Mouse (Mus musculus) inflammation-experienced regulatory T-cells, adult 16 weeks (primary cell): Measurements from ENCODE around the gene P3h3. TPM values are rescaled to one million over a fixed set of nuclear protein-coding genes. Genes with fewer than 3 reads are reported as not detected.

Experiments used
- polyA plus RNA-seq: library from polyadenylated mRNA; unstranded; fragments of 100-300 nt; shearing (Covaris generic); gene quantifications from one replicate; pipeline ENCODE4 v1.2.1, GENCODE M21; 2017

Gene P3h3
- polyA plus RNA-seq = not detected

DNA sequence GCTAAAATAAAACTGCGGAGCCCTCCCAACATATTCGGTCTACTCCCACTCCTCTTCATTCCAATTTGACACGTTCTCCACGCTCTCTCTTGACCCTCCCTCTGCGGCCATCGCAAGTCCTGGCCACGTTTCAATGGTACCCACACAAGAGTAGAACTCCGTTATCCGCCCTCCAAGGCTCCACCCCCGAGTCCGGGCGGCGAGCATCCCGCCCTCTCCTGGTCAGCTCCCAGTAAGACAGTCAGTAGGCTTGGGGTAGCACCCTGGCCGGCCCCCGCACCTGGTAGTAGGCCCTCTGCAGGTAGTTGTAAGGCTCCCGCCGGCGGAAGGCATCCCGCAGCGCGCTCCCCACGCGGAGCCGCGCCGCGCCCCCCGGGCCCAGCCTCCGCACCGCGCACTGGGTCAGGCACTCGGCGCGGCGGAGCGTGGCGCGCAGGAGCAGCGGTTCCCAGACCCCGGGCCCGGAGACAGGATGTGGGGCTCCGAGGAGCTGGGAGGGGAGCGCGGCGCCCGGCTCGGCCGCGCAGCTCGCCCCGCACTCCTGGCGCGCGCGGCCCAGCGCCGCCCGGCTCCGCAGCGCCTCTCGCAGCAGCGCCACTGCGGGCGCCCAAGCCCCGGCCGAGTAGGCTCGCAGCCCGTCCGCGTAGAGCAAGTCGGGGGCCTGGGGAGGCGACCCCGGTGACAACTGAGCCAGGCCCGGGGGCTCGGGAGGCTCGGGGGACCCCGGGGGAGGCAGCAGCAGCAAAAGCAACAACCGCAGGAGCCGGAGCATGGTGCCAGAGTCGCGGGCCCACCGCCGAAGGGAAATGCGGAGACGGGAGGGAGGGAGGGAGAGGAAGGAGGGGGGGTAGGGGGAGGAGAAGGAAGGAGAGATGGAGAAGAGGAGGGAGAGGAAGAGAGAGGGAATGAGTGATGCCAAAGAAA is at the start of gene P3h3:
P3h3 (minus strand) TSS at position 837 of the 924 bp plus-strand sequence.

DNA sequence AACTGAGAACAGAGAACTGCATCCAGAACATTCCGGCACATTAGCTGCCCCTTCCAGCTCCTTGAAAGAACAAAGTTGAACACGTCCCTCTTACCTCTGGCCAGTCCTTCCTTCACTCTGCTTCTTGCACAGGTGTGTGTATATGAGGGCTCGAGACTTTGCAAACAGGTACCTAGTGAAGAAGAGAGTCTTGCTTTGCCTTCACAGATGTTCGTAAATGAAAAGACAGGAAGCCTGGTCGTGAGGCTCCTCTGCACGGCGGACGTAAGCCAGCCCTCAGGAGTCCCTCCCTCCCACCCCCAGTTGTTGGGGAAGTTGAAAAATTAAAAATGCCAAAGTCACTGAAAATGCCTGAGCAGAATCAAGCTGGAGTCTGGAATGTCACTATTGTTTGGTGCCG is 30.4 kb upstream of the P3h3 start, which contains the start of gene Cd4:
Cd4 (minus strand) TSS at position 236 of the 400 bp plus-strand sequence.

DNA sequence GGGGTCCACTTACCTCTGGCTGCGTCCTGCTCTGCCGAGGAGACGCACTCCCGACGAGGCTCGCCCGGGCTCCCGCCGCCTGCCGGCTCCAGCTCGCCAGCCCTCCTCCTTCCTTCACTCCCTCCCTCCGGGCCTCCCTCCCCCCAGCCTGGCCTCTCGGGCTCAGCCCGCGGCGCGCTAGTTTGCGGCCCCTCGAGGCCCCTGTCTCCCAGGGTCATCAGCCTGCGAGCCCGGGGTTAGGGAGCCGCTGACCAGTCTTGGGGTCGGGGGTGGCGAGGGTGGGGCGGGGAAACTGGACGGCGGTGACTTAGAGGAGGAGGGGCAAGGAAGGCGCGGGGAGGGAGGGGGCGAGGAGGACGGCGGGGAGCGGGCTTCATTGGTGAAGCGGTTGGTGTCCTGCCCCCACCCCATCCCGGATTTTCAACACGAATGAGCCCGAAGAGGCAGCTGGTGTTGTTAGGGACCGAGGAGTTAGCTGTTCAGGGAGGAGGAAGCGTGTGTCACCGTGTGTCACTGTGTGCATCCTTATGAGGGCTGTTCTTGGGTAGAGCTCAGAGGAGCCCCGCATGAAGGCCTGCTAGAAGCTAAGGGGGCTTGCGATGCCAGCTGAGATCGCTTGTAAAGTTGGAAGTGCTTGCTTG is 6.2 kb upstream of the P3h3 start, which contains the start of gene Gpr162:
Gpr162 (minus strand) TSS at position 326 of the 641 bp plus-strand sequence.

GRCm38 (mm10) chr6:124840241-124841167 is 17.0 kb downstream of the P3h3 start, which contains the start of gene Gnb3:
Gene Gnb3 (minus strand): TSS chr6:124840275.

GRCm38 (mm10) chr6:124828868-124829798 is 28.4 kb downstream of the P3h3 start, which contains the start of the genes Usp5 and Cdca3:
Gene Usp5 (minus strand): TSS chr6:124829484.
Gene Cdca3 (plus strand): TSS chr6:124829547.

DNA sequence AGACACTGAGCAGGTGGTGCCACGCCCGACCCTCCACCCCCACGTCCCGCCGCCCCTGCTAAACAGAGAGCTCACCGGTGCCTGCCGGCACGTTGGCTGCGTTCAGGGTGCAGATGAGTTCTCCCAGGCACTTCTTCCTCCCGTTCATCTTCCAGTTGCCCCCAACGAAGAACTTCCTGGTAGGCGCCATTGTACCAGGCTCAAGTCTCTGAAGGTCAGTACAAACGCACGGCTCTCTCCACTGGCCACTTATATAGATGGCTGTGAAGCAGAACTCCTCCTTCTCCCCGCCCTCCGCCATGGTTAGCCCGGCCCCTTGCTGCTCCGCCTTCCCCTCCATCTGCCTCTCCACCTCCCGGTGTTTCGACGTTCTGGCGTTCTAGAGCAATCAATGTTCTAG is 43.6 kb downstream of the P3h3 start, which contains the start of gene Tpi1:
Tpi1 (minus strand) TSS at position 364 of the 400 bp plus-strand sequence.

GRCm38 (mm10) chr6:124808358-124809012 is 49.1 kb downstream of the P3h3 start, which contains the start of gene Spsb2:
Gene Spsb2 (plus strand): TSS chr6:124808661.

Other genes with a start within 250 kb of the P3h3 start
- gene C1s2, start 221.7 kb downstream of the P3h3 start, polyA plus RNA-seq = not detected
- gene Lpcat3, start 194.7 kb downstream of the P3h3 start, polyA plus RNA-seq = 56.7 TPM
- gene Emg1, start 145.6 kb downstream of the P3h3 start, polyA plus RNA-seq = 306 TPM
- 205 TPM for gene Phb2, start 145.4 kb downstream of the P3h3 start, polyA plus RNA-seq
- gene Ptpn6, start 119.0 kb downstream of the P3h3 start, polyA plus RNA-seq = 376 TPM
- 525 TPM for gene Grcc10, start 116.4 kb downstream of the P3h3 start, polyA plus RNA-seq
- gene Gm45234, start 101.7 kb downstream of the P3h3 start, polyA plus RNA-seq = not detected
- gene Atn1, start 101.2 kb downstream of the P3h3 start, polyA plus RNA-seq = 2.9 TPM
- gene Eno2, start 88.1 kb downstream of the P3h3 start, polyA plus RNA-seq = 8.5 TPM
- gene Lrrc23, start 78.0 kb downstream of the P3h3 start, polyA plus RNA-seq = 2.4 TPM
- gene Spsb2, start 49.1 kb downstream of the P3h3 start, polyA plus RNA-seq = 8.8 TPM
- gene Tpi1, start 43.5 kb downstream of the P3h3 start, polyA plus RNA-seq = 134 TPM
- gene Usp5, start 28.3 kb downstream of the P3h3 start, polyA plus RNA-seq = 143 TPM
- 8.5 TPM for gene Cdca3, start 28.2 kb downstream of the P3h3 start, polyA plus RNA-seq
- not detected for gene Gnb3, start 17.5 kb downstream of the P3h3 start, polyA plus RNA-seq
- 0.39 TPM for gene Gpr162, start 6.2 kb upstream of the P3h3 start, polyA plus RNA-seq
- gene Cd4, start 30.5 kb upstream of the P3h3 start, polyA plus RNA-seq = 304 TPM
- 5.8 TPM for gene Lag3, start 54.0 kb upstream of the P3h3 start, polyA plus RNA-seq
- gene Ptms, start 62.4 kb upstream of the P3h3 start, polyA plus RNA-seq = 11.1 TPM
- 189 TPM for gene Mlf2, start 73.6 kb upstream of the P3h3 start, polyA plus RNA-seq
- gene Cops7a, start 107.8 kb upstream of the P3h3 start, polyA plus RNA-seq = 105 TPM
- gene Pianp, start 138.9 kb upstream of the P3h3 start, polyA plus RNA-seq = not detected
- gene Zfp384, start 151.4 kb upstream of the P3h3 start, polyA plus RNA-seq = 25.6 TPM
- 85.5 TPM for gene Ing4, start 182.0 kb upstream of the P3h3 start, polyA plus RNA-seq
- 26.6 TPM for gene Acrbp, start 191.9 kb upstream of the P3h3 start, polyA plus RNA-seq
- gene Lpar5, start 210.2 kb upstream of the P3h3 start, polyA plus RNA-seq = 22.2 TPM
- 73.6 TPM for gene Chd4, start 238.2 kb upstream of the P3h3 start, polyA plus RNA-seq